Mouse (Mus musculus) liver, adult 2 months (tissue): Measurements from ENCODE around the gene Pax6. TPM values are rescaled to one million over a fixed set of nuclear protein-coding genes. Genes with fewer than 3 reads are reported as not detected.

Experiments used
- DNase-seq: peaks from one replicate; pipeline ENCODE4 v3.0.0-alpha.2; 2011; ENCODE audit warnings: low read depth, low spot score; ENCODE audit errors: extremely low read depth
- H3K27ac ChIP-seq: fragments of 200-500 bp; replicated peaks from 2 replicates; pipeline ENCODE4 v1.5.1; 2012; ENCODE audit warnings: low read depth, mild to moderate bottlenecking, control low read depth, inconsistent platforms, low read length; ENCODE audit not compliant: insufficient read depth
- H3K27me3 ChIP-seq: fragments of 200-500 bp; 2 replicates; pipeline ENCODE4 v1.6.1; 2012; ENCODE audit warnings: mild to moderate bottlenecking, moderate library complexity, low read length, inconsistent platforms; ENCODE audit not compliant: control insufficient read depth, insufficient read depth
- H3K36me3 ChIP-seq: fragments of 200-500 bp; 2 replicates; pipeline ENCODE4 v1.6.1; 2012; ENCODE audit warnings: low read length, inconsistent platforms; ENCODE audit not compliant: control insufficient read depth, insufficient read depth
- H3K4me1 ChIP-seq: fragments of 200-500 bp; 2 replicates; pipeline ENCODE4 v1.6.1; 2011; ENCODE audit warnings: low read length; ENCODE audit not compliant: control insufficient read depth, insufficient read depth
- H3K4me3 ChIP-seq: fragments of 200-500 bp; 2 replicates; pipeline ENCODE4 v1.5.1; 2011; ENCODE audit warnings: low read depth, mild to moderate bottlenecking, control low read depth, low read length, moderate library complexity; ENCODE audit not compliant: insufficient read depth
- H3K79me2 ChIP-seq: fragments of 200-500 bp; 2 replicates; pipeline ENCODE4 v1.6.1; 2012; ENCODE audit warnings: inconsistent platforms, mild to moderate bottlenecking, low read length, moderate library complexity; ENCODE audit not compliant: control insufficient read depth, insufficient read depth
- H3K9ac ChIP-seq: fragments of 200-500 bp; 2 replicates; pipeline ENCODE4 v1.6.1; 2012; ENCODE audit warnings: low read depth, mild to moderate bottlenecking, control low read depth, inconsistent platforms, low read length
- CTCF ChIP-seq: fragments of 200-500 bp; IDR thresholded peaks from 2 replicates; pipeline ENCODE4 v1.5.1; 2011; ENCODE audit warnings: low read depth, low read length, control low read depth
- POLR2A ChIP-seq: fragments of 200-500 bp; IDR thresholded peaks from 2 replicates; pipeline ENCODE4 v1.6.1; 2011; ENCODE audit warnings: low read length, control low read depth; ENCODE audit not compliant: insufficient read depth; ENCODE audit errors: extremely low read depth
- WGBS: fragments of 180-500 bp; shearing (Covaris S2); methylation state at CpG from one replicate; pipeline ENCODE4 v1.1.7; 2018; 5-methylcytosine and 5-hydroxymethylcytosine counted together
- polyA plus RNA-seq: library from polyadenylated mRNA; depleted of rRNA; stranded (reverse); fragments of >200 nt; gene quantifications from 2 replicates; pipeline ENCODE4 v1.2.3, GENCODE M21; 2012
- total RNA-seq: library from RNA; depleted of rRNA; stranded (reverse); fragments of >200 nt; gene quantifications from 2 replicates; pipeline ENCODE4 v1.2.3, GENCODE M21; 2014

Pax6 gene
- total and polyA plus RNA-seq, 2 experiments, result not detected

GRCm38 (mm10) chr2:105660874-105661622 is 7.7 kb upstream of the Pax6 start:
- 3% methylated on average over 26 of the region's 26 CpGs for WGBS
- Histone ChIP-seq H3K4me3 (no peak overlapping the region), H3K36me3 (no peaks in the 10 kb centered on the region), H3K9ac (no peak overlapping the region), H3K79me2 (no peaks in the 10 kb centered on the region), H3K27me3 (peaks cover 27% of the 10 kb centered on the region), H3K4me1 (no peaks in the 10 kb centered on the region), H3K27ac (no peak overlapping the region)
- TF ChIP-seq CTCF (no peak), POLR2A (no peak)
- no peak for DNase-seq

- no peak for TF ChIP-seq CTCF
- no peak for TF ChIP-seq POLR2A
- Histone ChIP-seq H3K36me3 (no peaks in the 10 kb centered on the region), H3K9ac (no peak overlapping the region), H3K4me3 (no peak overlapping the region), H3K79me2 (no peaks in the 10 kb centered on the region), H3K27me3 (peaks cover 27% of the 10 kb centered on the region), H3K4me1 (no peaks in the 10 kb centered on the region), H3K27ac (no peak overlapping the region)
- no peak for DNase-seq
- 5% methylated on average over 18 of the region's 18 CpGs for WGBS
These were observed 7.1 kb upstream of the Pax6 start for GRCm38 (mm10) chr2:105661623-105662066.

GRCm38 (mm10) chr2:105662121-105662520 is 6.6 kb upstream of the Pax6 start:
- DNase-seq, result no peak
- peaks cover 27% of the 10 kb centered on the region for H3K27me3 ChIP-seq
- WGBS, result 11% methylated on average over 16 of the region's 16 CpGs
- TF ChIP-seq POLR2A (no peak), CTCF (no peak)
- H3K79me2 ChIP-seq, result no peaks in the 10 kb centered on the region
- no peak overlapping the region for H3K27ac ChIP-seq
- no peak overlapping the region for H3K9ac ChIP-seq
- no peaks in the 10 kb centered on the region for H3K4me1 ChIP-seq
- H3K4me3 ChIP-seq, result no peak overlapping the region
- H3K36me3 ChIP-seq, result no peaks in the 10 kb centered on the region

- no peak overlapping the region for H3K27ac ChIP-seq
- 11% methylated on average over 7 of the region's 7 CpGs for WGBS
- H3K4me1 ChIP-seq, result no peaks in the 10 kb centered on the region
- no peak overlapping the region for H3K4me3 ChIP-seq
- no peak for DNase-seq
- H3K36me3 ChIP-seq, result no peaks in the 10 kb centered on the region
- no peak for TF ChIP-seq CTCF
- TF ChIP-seq POLR2A, result no peak
- H3K9ac ChIP-seq, result no peak overlapping the region
- H3K79me2 ChIP-seq, result no peaks in the 10 kb centered on the region
- H3K27me3 ChIP-seq, result peaks cover 30% of the 10 kb centered on the region
These were observed 6.1 kb upstream of the Pax6 start for GRCm38 (mm10) chr2:105662606-105663005.

GRCm38 (mm10) chr2:105663101-105663511 is 5.6 kb upstream of the Pax6 start:
- DNase-seq, result no peak
- H3K27ac ChIP-seq, result no peak overlapping the region
- no peak for TF ChIP-seq CTCF
- no peak for TF ChIP-seq POLR2A
- 3% methylated on average over 10 of the region's 10 CpGs for WGBS
- H3K36me3 ChIP-seq, result no peaks in the 10 kb centered on the region
- no peaks in the 10 kb centered on the region for H3K79me2 ChIP-seq
- no peaks in the 10 kb centered on the region for H3K4me1 ChIP-seq
- H3K9ac ChIP-seq, result no peak overlapping the region
- peaks cover 34% of the 10 kb centered on the region for H3K27me3 ChIP-seq
- no peak overlapping the region for H3K4me3 ChIP-seq

- no peaks in the 10 kb centered on the region for H3K4me1 ChIP-seq
- no peak overlapping the region for H3K4me3 ChIP-seq
- no peak for TF ChIP-seq CTCF
- TF ChIP-seq POLR2A, result no peak
- no peaks in the 10 kb centered on the region for H3K79me2 ChIP-seq
- no peak overlapping the region for H3K9ac ChIP-seq
- H3K27ac ChIP-seq, result no peak overlapping the region
- 15% methylated on average over 5 of the region's 5 CpGs for WGBS
- DNase-seq, result no peak
- no peaks in the 10 kb centered on the region for H3K36me3 ChIP-seq
- peaks cover 45% of the 10 kb centered on the region for H3K27me3 ChIP-seq
These were observed 3.7 kb upstream of the Pax6 start for GRCm38 (mm10) chr2:105664996-105665395.
